Mouse (Mus musculus) cerebellum, adult 2 months (tissue): ENCODE measurements around the gene Gp1ba. TPM values are rescaled to one million over a fixed set of nuclear protein-coding genes. Genes with fewer than 3 reads are reported as not detected.
A peak's percentile ranks its signal among the peaks of the same experiment; 100 is the strongest.

ENCODE experiments used
- DNase-seq, 2 experiments: peaks; one replicate each; pipeline ENCODE4 v3.0.0; 2021
- H3K27ac ChIP-seq: fragments of 200-500 bp; 2 replicates; pipeline ENCODE4 v1.5.1; 2012; ENCODE audit warnings: low read length, control low read depth, inconsistent platforms; ENCODE audit not compliant: insufficient read depth
- H3K27me3 ChIP-seq: fragments of 200-500 bp; 2 replicates; pipeline ENCODE4 v1.6.1; 2012; ENCODE audit warnings: inconsistent platforms, mild to moderate bottlenecking, low read length, moderate library complexity; ENCODE audit not compliant: control insufficient read depth, insufficient read depth
- H3K4me1 ChIP-seq: fragments of 200-500 bp; 2 replicates; pipeline ENCODE4 v1.6.1; 2011; ENCODE audit warnings: low read length; ENCODE audit not compliant: control insufficient read depth, insufficient read depth
- H3K4me3 ChIP-seq: fragments of 200-500 bp; replicated peaks from 2 replicates; pipeline ENCODE3; 2011; ENCODE audit warnings: mild to moderate bottlenecking, low read depth, low read length, control low read depth; ENCODE audit not compliant: insufficient read depth
- CTCF ChIP-seq: fragments of 200-500 bp; IDR thresholded peaks from 2 replicates; pipeline ENCODE4 v1.5.1; 2011; ENCODE audit warnings: low read depth, mild to moderate bottlenecking, control low read depth, low read length, moderate library complexity, borderline replicate concordance; ENCODE audit not compliant: insufficient read depth
- POLR2A ChIP-seq: fragments of 200-500 bp; IDR thresholded peaks from 2 replicates; pipeline ENCODE4 v1.6.1; 2011; ENCODE audit warnings: low read length, control low read depth, borderline replicate concordance; ENCODE audit not compliant: insufficient read depth
- WGBS: fragments of 180-500 bp; shearing (Covaris S2); methylation state at CpG from one replicate; pipeline ENCODE4 v1.1.7; 2018; 5-methylcytosine and 5-hydroxymethylcytosine counted together
- polyA plus RNA-seq: library from polyadenylated mRNA; depleted of rRNA; stranded (reverse); fragments of >200 nt; gene quantifications from 2 replicates; pipeline ENCODE4 v1.2.3, GENCODE M21; 2012

Gene Gp1ba
- polyA plus RNA-seq, 1 experiment: not detected

GRCm38 (mm10) chr11:70637764-70638163 is 1.2 kb upstream of the Gp1ba start:
- Histone ChIP-seq H3K4me1 (no peaks in the 10 kb centered on the region), H3K4me3 (no peak overlapping the region), H3K27ac (no peak overlapping the region), H3K27me3 (no peaks in the 10 kb centered on the region)
- 94% methylated on average over 1 of the region's 1 CpGs for WGBS
- TF ChIP-seq CTCF (no peak), POLR2A (no peak)
- no peak for DNase-seq

DNA sequence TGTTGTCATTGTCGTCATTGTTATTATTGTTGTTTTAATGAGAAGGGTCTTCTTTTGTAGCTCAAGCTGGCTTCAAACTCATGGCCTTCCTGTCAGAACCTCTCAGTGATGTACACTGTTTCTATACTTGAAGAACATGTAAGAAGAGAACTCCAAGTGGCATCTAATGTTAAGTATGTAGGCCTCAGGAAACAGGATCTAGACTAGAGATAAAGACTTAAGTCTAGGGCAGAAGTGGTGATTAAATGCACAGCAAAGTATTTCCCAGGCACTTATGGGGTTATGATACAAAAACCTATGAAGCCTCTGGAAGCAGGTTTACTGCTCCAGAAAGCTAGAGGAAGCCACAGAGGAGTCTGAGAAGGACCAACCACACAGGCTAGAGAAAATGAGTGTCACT is 629 bp upstream of the Gp1ba start:
- WGBS: 79% methylated on average over 1 of the region's 1 CpGs
- Histone ChIP-seq H3K27ac (no peak overlapping the region), H3K4me3 (no peak overlapping the region), H3K4me1 (no peaks in the 10 kb centered on the region), H3K27me3 (no peaks in the 10 kb centered on the region)
- no peak for TF ChIP-seq POLR2A
- no peak for TF ChIP-seq CTCF
- DNase-seq: no peak

DNA sequence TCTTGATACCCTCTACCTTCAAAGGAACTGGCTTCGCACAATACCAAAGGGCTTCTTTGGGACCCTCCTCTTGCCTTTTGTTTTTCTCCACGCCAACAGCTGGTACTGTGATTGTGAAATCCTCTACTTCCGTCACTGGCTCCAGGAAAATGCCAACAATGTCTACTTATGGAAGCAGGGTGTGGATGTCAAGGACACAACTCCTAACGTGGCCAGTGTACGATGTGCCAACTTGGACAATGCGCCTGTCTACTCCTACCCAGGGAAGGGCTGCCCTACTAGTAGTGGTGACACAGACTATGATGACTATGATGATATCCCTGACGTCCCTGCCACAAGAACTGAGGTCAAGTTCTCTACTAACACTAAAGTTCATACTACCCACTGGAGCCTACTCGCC is 1.1 kb downstream of the Gp1ba start:
- Histone ChIP-seq H3K4me1 (peaks cover under 1% of the 10 kb centered on the region; the same call in 1 of the 2 replicates), H3K27ac (no peak overlapping the region), H3K4me3 (no peak overlapping the region), H3K27me3 (no peaks in the 10 kb centered on the region)
- TF ChIP-seq POLR2A: no peak
- no peak for TF ChIP-seq CTCF
- WGBS: 81% methylated on average over 8 of the region's 8 CpGs
- DNase-seq: no peak

DNA sequence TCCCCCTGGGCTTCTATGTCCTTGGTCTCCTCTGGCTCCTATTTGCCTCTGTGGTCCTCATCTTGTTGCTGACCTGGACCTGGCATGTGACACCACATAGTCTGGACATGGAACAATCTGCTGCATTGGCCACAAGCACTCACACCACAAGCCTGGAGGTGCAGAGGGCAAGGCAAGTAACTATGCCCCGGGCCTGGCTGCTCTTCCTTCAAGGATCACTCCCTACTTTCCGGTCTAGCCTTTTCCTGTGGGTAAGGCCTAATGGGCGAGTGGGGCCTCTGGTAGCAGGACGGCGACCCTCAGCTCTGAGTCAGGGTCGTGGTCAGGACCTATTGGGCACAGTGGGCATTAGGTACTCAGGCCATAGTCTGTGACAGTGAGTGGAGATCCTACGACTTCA is 2.3 kb downstream of the Gp1ba start:
- 82% methylated on average over 7 of the region's 7 CpGs for WGBS
- Histone ChIP-seq H3K27me3 (no peaks in the 10 kb centered on the region), H3K4me1 (peaks cover 11% of the 10 kb centered on the region), H3K4me3 (no peak overlapping the region), H3K27ac (no peak overlapping the region)
- no peak for DNase-seq
- TF ChIP-seq POLR2A (no peak), CTCF (no peak)

DNA sequence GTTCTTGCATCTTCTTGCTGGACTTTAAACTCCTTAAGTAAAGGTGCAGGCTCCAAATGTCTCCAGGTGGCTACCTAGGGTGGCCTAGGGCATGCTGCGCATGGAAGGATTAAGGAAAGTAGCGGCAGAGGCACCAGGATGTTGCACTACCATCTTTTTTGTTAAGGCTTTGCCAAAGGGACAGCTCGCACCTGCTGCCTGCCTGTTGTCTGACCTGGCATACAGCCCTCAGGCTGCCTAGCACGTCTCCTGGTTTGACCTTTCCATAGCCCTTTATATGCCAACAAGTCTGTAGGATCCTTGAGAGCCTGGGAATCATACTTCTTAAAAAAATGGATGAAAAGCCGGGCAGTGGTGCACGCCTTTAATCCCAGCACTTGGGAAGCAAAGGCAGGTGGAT is 4.1 kb downstream of the Gp1ba start:
- peak in 1 of 2 experiments; percentile 23 for DNase-seq
- Histone ChIP-seq H3K27ac (no peak overlapping the region), H3K27me3 (no peaks in the 10 kb centered on the region), H3K4me3 (no peak overlapping the region), H3K4me1 (peaks cover 11% of the 10 kb centered on the region)
- 34% methylated on average over 6 of the region's 6 CpGs for WGBS
- TF ChIP-seq CTCF: no peak
- no peak for TF ChIP-seq POLR2A

DNA sequence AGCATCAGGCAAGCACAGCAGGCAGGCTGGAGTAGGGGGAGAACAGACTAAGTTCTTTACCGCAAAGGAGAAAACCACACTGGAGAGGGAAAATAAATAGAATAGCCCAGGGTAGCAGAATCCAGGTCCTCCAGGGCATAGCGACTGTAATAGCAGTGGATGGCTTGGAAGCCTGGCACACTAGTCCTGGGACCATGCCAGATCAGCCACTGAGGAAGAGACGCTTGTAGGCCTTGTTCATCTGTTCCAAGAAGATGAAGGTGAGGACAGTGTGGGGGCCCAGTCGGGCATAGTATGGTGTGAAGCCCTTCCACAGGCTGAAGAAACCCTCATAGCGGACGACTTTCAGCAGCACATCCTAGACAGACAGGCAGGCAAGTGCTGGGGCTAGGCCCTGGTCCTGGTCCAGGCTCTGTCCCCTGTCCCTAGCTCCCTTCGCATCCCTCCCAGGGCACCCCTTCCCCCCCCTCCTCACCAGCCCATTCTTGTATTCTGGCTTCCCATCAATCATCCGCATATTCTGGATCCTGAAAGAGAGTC is 5.7 kb downstream of the Gp1ba start:
- H3K27me3 ChIP-seq: no peaks in the 10 kb centered on the region
- no peak overlapping the region for H3K4me3 ChIP-seq
- TF ChIP-seq CTCF (no peak), POLR2A (no peak)
- H3K27ac ChIP-seq: no peak overlapping the region
- peak in 1 of 2 experiments; percentile 30 for DNase-seq
- peaks cover 15% of the 10 kb centered on the region for H3K4me1 ChIP-seq
- WGBS: 62% methylated on average over 8 of the region's 8 CpGs

GRCm38 (mm10) chr11:70645461-70646258 is 6.7 kb downstream of the Gp1ba start:
- TF ChIP-seq POLR2A: no peak
- TF ChIP-seq CTCF: no peak
- Histone ChIP-seq H3K4me1 (peaks cover 15% of the 10 kb centered on the region), H3K4me3 (peak overlapping the region; percentile 68), H3K27me3 (no peaks in the 10 kb centered on the region), H3K27ac (0 out of 2 replicates have a peak overlapping the region, but pooled peaks have one; percentile 88)
- 75% methylated on average over 12 of the region's 12 CpGs for WGBS
- DNase-seq: peak in 1 of 2 experiments; percentile 43

DNA sequence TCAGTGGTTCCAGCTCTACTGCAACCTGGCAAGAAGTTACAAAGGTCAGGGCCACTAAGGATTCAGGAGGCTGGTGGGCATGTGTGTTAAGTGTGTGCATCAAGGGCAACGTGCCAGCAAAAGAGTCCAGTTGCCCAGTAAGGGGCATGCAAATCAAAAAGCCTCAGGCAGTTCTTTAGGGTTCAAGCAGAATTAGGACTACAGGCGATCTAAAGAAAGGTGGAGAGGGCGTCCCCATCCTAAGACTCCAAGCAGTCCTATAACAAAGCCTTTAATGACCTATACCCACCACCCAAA is 7.3 kb downstream of the Gp1ba start:
- 6% methylated on average over 3 of the region's 3 CpGs for WGBS
- no peaks in the 10 kb centered on the region for H3K27me3 ChIP-seq
- peak overlapping the region; percentile 68 for H3K4me3 ChIP-seq
- peak overlapping the region; percentile 88 for H3K27ac ChIP-seq
- DNase-seq: peak in 1 of 2 experiments; percentile 50
- peaks cover 15% of the 10 kb centered on the region for H3K4me1 ChIP-seq
- TF ChIP-seq CTCF (no peak), POLR2A (no peak)
